Mouse (Mus musculus) embryonic facial prominence, embryonic 14.5 days (tissue): Measurements from ENCODE around the gene Tmem108. TPM values are rescaled to one million over a fixed set of nuclear protein-coding genes. Genes with fewer than 3 reads are reported as not detected.

ENCODE experiments used
- ATAC-seq: fragments of 200-750 bp; cut with Nextera tagmentation; 2 replicates; pipeline ENCODE4 v1.8.0; 2017; ENCODE audit warnings: low read depth, moderate number of reproducible peaks, moderate TSS enrichment
- DNase-seq: peaks from one replicate; pipeline ENCODE4 v3.0.0-alpha.2; 2015; ENCODE audit warnings: low spot score
- H3K27ac ChIP-seq: fragments of 300-500 bp; sonication (generic); replicated peaks from 2 replicates; pipeline ENCODE4 v1.5.1; 2014; ENCODE audit warnings: low read depth, mild to moderate bottlenecking, low read length, moderate library complexity
- H3K27me3 ChIP-seq: fragments of 300-500 bp; sonication (generic); replicated peaks from 2 replicates; pipeline ENCODE4 v1.6.1; 2014; ENCODE audit warnings: low read length; ENCODE audit not compliant: control insufficient read depth, insufficient read depth
- H3K36me3 ChIP-seq: fragments of 300-500 bp; sonication (generic); 2 replicates; pipeline ENCODE4 v1.6.1; 2014; ENCODE audit warnings: low read length, mixed read lengths; ENCODE audit not compliant: control insufficient read depth, insufficient read depth
- H3K4me1 ChIP-seq: fragments of 300-500 bp; sonication (generic); 2 replicates; pipeline ENCODE4 v1.6.1; 2014; ENCODE audit warnings: antibody characterized with exemption, low read length; ENCODE audit not compliant: control insufficient read depth, insufficient read depth
- H3K4me2 ChIP-seq: fragments of 300-500 bp; sonication (generic); 2 replicates; pipeline ENCODE4 v1.6.1; 2014; ENCODE audit warnings: low read depth, mild to moderate bottlenecking, low read length, moderate library complexity, mixed read lengths
- H3K4me3 ChIP-seq: fragments of 300-500 bp; sonication (generic); 2 replicates; pipeline ENCODE4 v1.5.1; 2014; ENCODE audit warnings: low read depth, mild to moderate bottlenecking, low read length
- H3K9ac ChIP-seq: fragments of 300-500 bp; sonication (generic); 2 replicates; pipeline ENCODE4 v1.6.1; 2014; ENCODE audit warnings: low read depth, mild to moderate bottlenecking, low read length, moderate library complexity, mixed read lengths
- H3K9me3 ChIP-seq: fragments of 300-500 bp; sonication (generic); 2 replicates; pipeline ENCODE4 v1.6.1; 2016; ENCODE audit warnings: low read length; ENCODE audit not compliant: control insufficient read depth
- WGBS: fragments of 180-500 bp; shearing (Covaris S2); extraction: QIAGEN DNeasy Blood & Tissue Kit; methylation state at CpG from one replicate; pipeline ENCODE4 v1.1.7; 2014; 5-methylcytosine and 5-hydroxymethylcytosine counted together
- polyA plus RNA-seq: library from polyadenylated mRNA; unstranded; fragments of >200 nt; fragmentation: Nextera tagmentation; extraction: Ambion mirVana; gene quantifications from 2 replicates; pipeline ENCODE4 v1.2.1, GENCODE M21; 2014

Tmem108 gene
- polyA plus RNA-seq, 1 experiment from 2014 or later, result 9.9 TPM

- no peak overlapping the region for H3K4me2 ChIP-seq
- H3K27me3 ChIP-seq, result no peaks in the 10 kb centered on the region
- no peaks in the 10 kb centered on the region for H3K36me3 ChIP-seq
- no peaks in the 10 kb centered on the region for H3K9me3 ChIP-seq
- H3K9ac ChIP-seq, result no peak overlapping the region
- ATAC-seq, result no peak
- peak; percentile 52 for DNase-seq
- H3K4me1 ChIP-seq, result no peaks in the 10 kb centered on the region
- H3K4me3 ChIP-seq, result no peak overlapping the region
- WGBS, result 61% methylated on average over 1 of the region's 1 CpGs
- no peak overlapping the region for H3K27ac ChIP-seq
These were observed 155.6 kb downstream of the Tmem108 start for GRCm38 (mm10) chr9:103606056-103606455.

- DNase-seq (no peak), ATAC-seq (no peak)
- Histone ChIP-seq H3K27ac (no peak overlapping the region), H3K27me3 (no peaks in the 10 kb centered on the region), H3K4me2 (no peak overlapping the region), H3K4me1 (no peaks in the 10 kb centered on the region), H3K9ac (no peak overlapping the region), H3K9me3 (no peaks in the 10 kb centered on the region), H3K4me3 (no peak overlapping the region), H3K36me3 (no peaks in the 10 kb centered on the region)
- WGBS, result 57% methylated on average over 6 of the region's 6 CpGs
These were observed 157.8 kb downstream of the Tmem108 start for GRCm38 (mm10) chr9:103603792-103604191.

GRCm38 (mm10) chr9:103601878-103602277 is 159.8 kb downstream of the Tmem108 start:
- Histone ChIP-seq H3K9ac (no peak overlapping the region), H3K36me3 (no peaks in the 10 kb centered on the region), H3K4me2 (no peak overlapping the region), H3K9me3 (no peaks in the 10 kb centered on the region), H3K27ac (no peak overlapping the region), H3K4me1 (no peaks in the 10 kb centered on the region), H3K27me3 (no peaks in the 10 kb centered on the region), H3K4me3 (no peak overlapping the region)
- ATAC-seq, result no peak
- WGBS, result 86% methylated on average over 4 of the region's 4 CpGs
- DNase-seq, result no peak

DNA sequence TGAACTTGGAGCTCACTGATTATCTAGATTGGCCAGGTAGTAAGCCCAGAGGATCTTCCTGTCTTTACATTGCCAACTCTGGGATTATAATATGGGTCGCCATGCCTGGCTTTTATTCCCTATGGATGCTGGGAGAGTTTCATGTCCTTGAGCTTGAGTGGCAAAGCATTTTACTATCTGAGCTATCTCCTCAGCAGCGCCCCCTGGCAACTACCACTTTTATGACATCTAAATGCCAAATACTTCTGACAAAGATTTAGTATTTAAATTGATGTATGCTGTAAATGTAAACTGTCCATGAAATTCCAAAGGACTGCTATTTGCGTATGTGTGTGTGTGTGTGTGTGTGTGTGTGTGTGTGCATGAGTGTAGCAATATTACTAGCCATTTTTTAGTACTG is 160.8 kb downstream of the Tmem108 start:
- Histone ChIP-seq H3K36me3 (no peaks in the 10 kb centered on the region), H3K27ac (no peak overlapping the region), H3K4me2 (no peak overlapping the region), H3K9ac (no peak overlapping the region), H3K4me3 (no peak overlapping the region), H3K27me3 (no peaks in the 10 kb centered on the region), H3K4me1 (no peaks in the 10 kb centered on the region), H3K9me3 (no peaks in the 10 kb centered on the region)
- WGBS, result 63% methylated on average over 3 of the region's 3 CpGs
- ATAC-seq (no peak), DNase-seq (no peak)

DNA sequence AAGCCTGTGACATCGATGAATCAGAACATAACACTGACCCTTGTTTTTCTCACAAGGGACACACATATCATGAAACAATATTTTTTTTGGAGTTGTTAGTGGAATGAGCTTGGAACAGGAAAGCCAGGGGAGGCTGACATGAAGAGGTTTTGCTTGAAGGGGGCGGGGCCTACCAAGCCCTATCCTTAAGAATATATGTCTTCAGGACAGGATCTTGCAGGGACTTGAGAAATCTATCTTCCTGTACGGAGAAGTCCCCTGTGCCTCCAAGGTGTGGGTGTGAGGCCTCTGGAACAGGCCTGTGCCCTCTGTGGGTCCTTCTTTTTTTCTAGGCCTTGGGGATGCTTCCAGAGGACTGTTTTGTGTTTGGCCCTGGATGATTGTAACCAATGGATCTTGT is 161.7 kb downstream of the Tmem108 start:
- ATAC-seq, result no peak
- Histone ChIP-seq H3K4me2 (no peak overlapping the region), H3K27ac (no peak overlapping the region), H3K4me1 (no peaks in the 10 kb centered on the region), H3K4me3 (no peak overlapping the region), H3K27me3 (no peaks in the 10 kb centered on the region), H3K36me3 (no peaks in the 10 kb centered on the region), H3K9ac (no peak overlapping the region), H3K9me3 (no peaks in the 10 kb centered on the region)
- DNase-seq, result no peak
- 78% methylated on average over 3 of the region's 3 CpGs for WGBS

GRCm38 (mm10) chr9:103597861-103598260 is 163.8 kb downstream of the Tmem108 start:
- DNase-seq (no peak), ATAC-seq (no peak)
- Histone ChIP-seq H3K27ac (no peak overlapping the region), H3K4me2 (no peak overlapping the region), H3K4me1 (no peaks in the 10 kb centered on the region), H3K27me3 (no peaks in the 10 kb centered on the region), H3K9me3 (no peaks in the 10 kb centered on the region), H3K36me3 (no peaks in the 10 kb centered on the region), H3K9ac (no peak overlapping the region), H3K4me3 (no peak overlapping the region)
- WGBS, result 76% methylated on average over 2 of the region's 2 CpGs

DNA sequence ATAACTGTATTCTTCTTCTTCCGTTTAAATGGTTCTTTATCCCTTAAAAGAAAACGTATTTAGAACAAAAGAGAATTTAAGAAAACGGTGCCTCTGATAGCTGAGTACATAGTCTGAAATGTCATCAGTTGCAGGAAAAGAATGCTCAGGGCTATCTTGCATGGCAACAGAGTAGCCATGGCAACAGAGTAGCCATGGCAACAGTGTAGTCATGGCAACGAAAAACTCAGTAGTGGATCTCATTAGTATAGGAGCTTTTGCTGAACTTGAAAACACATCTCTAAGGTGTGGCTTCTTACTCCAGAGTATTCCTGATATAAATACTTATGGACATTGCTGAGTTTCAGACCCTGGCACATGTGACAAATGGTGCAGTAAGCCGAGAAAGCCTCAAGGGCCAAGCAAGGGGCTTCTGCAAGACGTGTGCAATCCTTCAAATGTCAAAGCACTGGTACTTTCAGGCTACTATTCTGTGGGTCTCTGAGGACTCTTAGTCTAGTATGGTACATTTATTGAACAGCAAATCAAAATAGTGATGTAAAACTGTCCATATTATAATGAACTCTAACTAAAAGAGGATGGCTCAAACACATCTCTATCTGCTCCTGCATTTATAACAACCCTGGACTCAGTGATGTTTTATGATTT is 166.3 kb downstream of the Tmem108 start:
- H3K4me3 ChIP-seq, result no peak overlapping the region
- H3K9me3 ChIP-seq, result no peaks in the 10 kb centered on the region
- peak; percentile 85; the same call in 1 of the 2 replicates for ATAC-seq
- 50% methylated on average over 6 of the region's 6 CpGs for WGBS
- peak; percentile 51 for DNase-seq
- H3K4me1 ChIP-seq, result no peaks in the 10 kb centered on the region
- H3K9ac ChIP-seq, result no peak overlapping the region
- H3K27me3 ChIP-seq, result no peaks in the 10 kb centered on the region
- no peaks in the 10 kb centered on the region for H3K36me3 ChIP-seq
- H3K4me2 ChIP-seq, result no peak overlapping the region
- H3K27ac ChIP-seq, result no peak overlapping the region

DNA sequence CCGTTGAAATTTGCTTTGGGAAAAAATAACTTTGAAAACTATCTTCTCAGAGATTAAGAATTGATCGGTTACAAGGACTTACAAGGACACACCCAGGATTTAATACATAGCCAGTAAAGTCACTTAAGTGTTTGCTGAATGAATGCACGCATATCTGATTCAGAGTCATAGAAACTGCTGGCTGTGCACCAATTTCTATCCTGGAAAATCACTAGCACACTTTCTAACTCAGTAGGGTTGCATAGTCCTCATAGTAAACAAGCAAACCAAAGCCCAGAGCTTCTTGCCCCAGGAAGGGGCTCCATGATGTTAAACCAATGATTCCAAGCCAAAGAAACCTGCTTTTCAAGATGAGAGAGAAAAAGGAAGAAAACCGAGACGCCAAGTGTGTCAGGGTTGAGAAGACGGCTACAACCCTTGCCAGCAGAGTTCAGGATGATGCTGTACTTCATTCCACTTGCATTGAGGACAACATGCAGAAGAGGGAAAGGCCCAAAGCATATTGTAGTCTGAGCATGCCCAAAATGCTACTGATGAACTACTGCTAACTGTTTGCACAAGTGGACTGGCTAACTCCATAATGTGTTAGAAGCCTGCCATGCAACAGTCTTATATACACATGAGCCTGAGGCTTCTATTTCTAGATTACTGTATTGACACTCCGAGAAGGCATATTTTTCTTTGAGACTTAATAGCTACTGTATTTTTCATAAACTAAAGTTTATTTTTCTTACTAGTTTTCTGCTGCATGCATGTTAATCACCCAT is 167.0 kb downstream of the Tmem108 start:
- Histone ChIP-seq H3K4me1 (no peaks in the 10 kb centered on the region), H3K9me3 (no peaks in the 10 kb centered on the region), H3K4me3 (no peak overlapping the region), H3K27me3 (no peaks in the 10 kb centered on the region), H3K27ac (no peak overlapping the region), H3K9ac (no peak overlapping the region), H3K4me2 (no peak overlapping the region), H3K36me3 (no peaks in the 10 kb centered on the region)
- DNase-seq (no peak), ATAC-seq (no peak)
- 81% methylated on average over 7 of the region's 7 CpGs for WGBS

- DNase-seq, result no peak
- Histone ChIP-seq H3K27me3 (no peaks in the 10 kb centered on the region), H3K9me3 (no peaks in the 10 kb centered on the region), H3K4me3 (no peak overlapping the region), H3K4me1 (no peaks in the 10 kb centered on the region), H3K4me2 (no peak overlapping the region), H3K27ac (no peak overlapping the region), H3K9ac (no peak overlapping the region), H3K36me3 (no peaks in the 10 kb centered on the region)
- ATAC-seq, result no peak
- WGBS, result 58% methylated on average over 4 of the region's 4 CpGs
These were observed 168.6 kb downstream of the Tmem108 start for GRCm38 (mm10) chr9:103593079-103593478.
